Mouse (Mus musculus) liver, embryonic 11.5 days (tissue): ENCODE data around the gene Trib2. TPM values are rescaled to one million over a fixed set of nuclear protein-coding genes. Genes with fewer than 3 reads are reported as not detected.

Source experiments
- microRNA-seq: library from miRNA; unstranded; fragments of <30 nt; microRNA quantifications from one replicate; pipeline ENCODE4, GENCODE M21; 2017; ENCODE audit warnings: borderline number of aligned reads
- polyA plus RNA-seq: library from polyadenylated mRNA; unstranded; fragments of >200 nt; fragmentation: Nextera tagmentation; extraction: Ambion mirVana; gene quantifications from 2 replicates; pipeline ENCODE4 v1.2.1, GENCODE M21; 2014

Gene Trib2
- polyA plus RNA-seq, 1 experiment from 2014 or later = 6.4 TPM

Small RNA genes within 50 kb of the gene (microRNA-seq; reads per million reads assigned to microRNA genes)
- not detected for gene Mir6387
